Mouse (Mus musculus): Measurements from ENCODE around the gene Olfr589. TPM values are rescaled to one million over a fixed set of nuclear protein-coding genes. Genes with fewer than 3 reads are reported as not detected.

Olfr589 gene
- polyA plus RNA-seq (2017; shearing (Covaris generic)), result not detected

DNA sequence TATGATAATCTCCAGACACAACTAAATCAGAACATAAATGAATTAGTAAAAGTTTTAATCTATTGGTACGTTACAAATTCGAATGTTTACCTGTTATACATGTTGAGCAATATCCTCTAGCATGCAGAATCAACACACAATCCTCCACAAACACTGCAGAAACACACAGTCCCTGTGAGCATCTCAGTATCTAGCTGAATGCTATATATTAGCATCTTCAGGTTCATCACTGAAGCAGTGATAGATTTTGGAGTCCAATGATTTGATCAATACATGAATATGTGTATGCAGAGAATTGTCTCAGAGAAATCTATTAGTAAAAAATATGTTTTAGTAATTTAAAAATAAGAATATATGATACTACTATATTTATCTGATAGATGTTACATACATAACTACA lies at the start of gene Olfr589:
TSS of gene Olfr589 (minus strand) at position 101 of the 400 bp plus-strand sequence.

DNA sequence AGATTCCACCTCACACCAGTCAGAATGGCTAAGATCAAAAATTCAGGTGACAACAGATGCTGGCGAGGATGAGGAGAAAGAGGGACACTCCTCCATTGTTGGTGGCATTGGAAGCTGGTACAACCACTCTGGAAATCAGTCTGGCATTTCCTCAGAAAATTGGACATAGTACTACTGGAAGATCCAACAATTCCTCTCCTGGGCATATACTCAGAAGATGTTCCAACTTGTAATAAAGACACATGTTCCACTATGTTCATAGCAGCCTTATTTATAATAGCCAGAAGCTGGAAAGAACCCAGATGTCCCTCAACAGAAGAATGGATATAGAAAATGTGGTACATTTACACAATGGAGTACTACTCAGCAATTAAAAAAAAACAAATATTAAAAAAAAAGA lies 28.3 kb upstream of the Olfr589 start, which contains the start of gene Olfr592:
TSS of gene Olfr592 (plus strand) at position 301 of the 400 bp plus-strand sequence.

DNA sequence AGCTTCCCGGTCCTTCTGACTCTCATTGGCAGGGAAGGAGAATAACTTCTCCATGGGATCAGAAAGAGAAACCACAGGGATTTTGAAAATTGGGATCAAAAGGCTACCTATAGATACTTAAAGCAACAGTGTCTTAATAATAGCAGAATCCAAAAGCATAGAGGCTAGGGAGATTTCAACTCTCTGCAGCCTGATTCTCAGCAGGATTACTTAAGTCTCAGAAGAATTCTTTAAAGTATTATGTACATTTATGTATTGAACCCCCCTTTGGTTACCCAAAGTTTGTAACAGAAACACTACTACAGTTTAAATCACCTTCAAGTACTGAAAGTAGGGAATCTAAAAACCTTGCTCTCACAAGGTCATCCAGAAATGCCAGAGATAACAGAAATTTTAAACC lies 22.1 kb upstream of the Olfr589 start, which contains the start of gene Olfr591:
TSS of gene Olfr591 (minus strand) at position 101 of the 400 bp plus-strand sequence.

DNA sequence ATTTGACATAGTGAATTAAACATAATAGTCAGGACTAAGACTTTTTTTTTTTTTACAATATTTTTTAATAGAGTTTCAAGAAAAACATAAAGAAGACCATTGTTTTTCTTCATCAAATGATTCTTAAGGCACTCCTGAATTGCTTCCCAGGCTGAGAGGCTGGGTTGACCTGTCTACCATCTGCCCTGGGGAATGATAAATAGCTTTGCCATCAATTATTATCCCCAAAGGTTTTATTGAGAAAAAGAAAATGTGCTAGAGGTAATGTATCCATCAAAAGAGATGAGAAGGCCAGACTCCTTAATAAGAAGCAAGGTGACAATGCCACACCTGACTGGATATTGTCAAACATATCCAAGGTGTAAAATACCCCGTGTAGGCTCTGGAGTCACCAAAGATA lies 15.6 kb downstream of the Olfr589 start, which contains the start of gene Olfr588-ps1:
TSS of gene Olfr588-ps1 (plus strand) at position 301 of the 400 bp plus-strand sequence.

DNA sequence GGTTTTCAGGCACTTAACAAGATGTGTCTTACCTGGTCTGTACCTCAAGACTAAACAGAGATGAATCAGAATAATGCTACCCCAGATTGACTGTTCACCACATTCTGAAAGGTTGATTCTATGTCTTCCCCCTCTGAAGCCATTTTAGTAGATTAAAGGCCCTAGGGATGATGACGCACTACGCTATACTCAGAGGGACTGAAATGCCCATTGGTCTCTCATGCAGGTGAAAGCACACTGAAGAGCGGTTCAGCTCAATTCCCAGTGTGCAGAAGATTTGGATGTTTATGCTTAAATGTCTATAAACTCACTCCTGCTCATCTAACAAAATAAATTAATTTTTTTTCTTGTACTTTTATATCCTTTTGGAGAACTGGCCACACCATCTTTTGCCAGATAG lies 30.6 kb downstream of the Olfr589 start, which contains the start of gene Olfr586:
TSS of gene Olfr586 (minus strand) at position 101 of the 400 bp plus-strand sequence.

Other genes starting within 250 kb of the Olfr589 start
- gene Olfr571, start 238.8 kb downstream of the Olfr589 start, polyA plus RNA-seq (2017; shearing (Covaris generic)), result not detected
- gene Olfr572, start 231.9 kb downstream of the Olfr589 start, polyA plus RNA-seq (2017; shearing (Covaris generic)), result not detected
- gene Olfr573-ps1, start 213.8 kb downstream of the Olfr589 start, polyA plus RNA-seq (2017; shearing (Covaris generic)), result 0.66 TPM
- gene Olfr574, start 207.9 kb downstream of the Olfr589 start, polyA plus RNA-seq (2017; shearing (Covaris generic)), result not detected
- gene Olfr575, start 197.6 kb downstream of the Olfr589 start, polyA plus RNA-seq (2017; shearing (Covaris generic)), result not detected
- gene Olfr576, start 193.7 kb downstream of the Olfr589 start, polyA plus RNA-seq (2017; shearing (Covaris generic)), result not detected
- not detected for gene Olfr577, start 180.4 kb downstream of the Olfr589 start, polyA plus RNA-seq (2017; shearing (Covaris generic))
- not detected for gene Olfr578, start 167.0 kb downstream of the Olfr589 start, polyA plus RNA-seq (2017; shearing (Covaris generic))
- not detected for gene Olfr582, start 118.3 kb downstream of the Olfr589 start, polyA plus RNA-seq (2017; shearing (Covaris generic))
- gene Olfr583, start 105.1 kb downstream of the Olfr589 start, polyA plus RNA-seq (2017; shearing (Covaris generic)), result not detected
- not detected for gene Olfr584, start 74.5 kb downstream of the Olfr589 start, polyA plus RNA-seq (2017; shearing (Covaris generic))
- not detected for gene Olfr585, start 58.6 kb downstream of the Olfr589 start, polyA plus RNA-seq (2017; shearing (Covaris generic))
- not detected for gene Olfr586, start 30.7 kb downstream of the Olfr589 start, polyA plus RNA-seq (2017; shearing (Covaris generic))
- 0.12 TPM for gene Olfr588-ps1, start 15.5 kb downstream of the Olfr589 start, polyA plus RNA-seq (2017; shearing (Covaris generic))
- gene Olfr591, start 22.0 kb upstream of the Olfr589 start, polyA plus RNA-seq (2017; shearing (Covaris generic)), result not detected
- gene Olfr592, start 28.4 kb upstream of the Olfr589 start, polyA plus RNA-seq (2017; shearing (Covaris generic)), result not detected
- not detected for gene Olfr593, start 55.5 kb upstream of the Olfr589 start, polyA plus RNA-seq (2017; shearing (Covaris generic))
- gene Olfr594, start 60.6 kb upstream of the Olfr589 start, polyA plus RNA-seq (2017; shearing (Covaris generic)), result 0.21 TPM
- gene Usp17ld, start 96.1 kb upstream of the Olfr589 start, polyA plus RNA-seq (2017; shearing (Covaris generic)), result not detected
- gene Olfr596, start 149.3 kb upstream of the Olfr589 start, polyA plus RNA-seq (2017; shearing (Covaris generic)), result not detected
- gene Olfr597, start 160.0 kb upstream of the Olfr589 start, polyA plus RNA-seq (2017; shearing (Covaris generic)), result 0.25 TPM
- gene Olfr598, start 167.2 kb upstream of the Olfr589 start, polyA plus RNA-seq (2017; shearing (Covaris generic)), result not detected
- not detected for gene Olfr599, start 179.6 kb upstream of the Olfr589 start, polyA plus RNA-seq (2017; shearing (Covaris generic))
- not detected for gene Olfr600, start 193.3 kb upstream of the Olfr589 start, polyA plus RNA-seq (2017; shearing (Covaris generic))
- not detected for gene Olfr601, start 206.3 kb upstream of the Olfr589 start, polyA plus RNA-seq (2017; shearing (Covaris generic))
- not detected for gene Olfr603, start 229.8 kb upstream of the Olfr589 start, polyA plus RNA-seq (2017; shearing (Covaris generic))

Data from naive thymus-derived CD4-positive, alpha-beta T cell, adult 5 months (primary cell).